Mouse (Mus musculus) lung, postnatal 25 days (tissue): ENCODE results near the gene Lca5.

Source experiments
- DNase-seq: peaks from one replicate; pipeline ENCODE4 v3.0.0; 2022; ENCODE audit warnings: low spot score

Gene Lca5

DNA sequence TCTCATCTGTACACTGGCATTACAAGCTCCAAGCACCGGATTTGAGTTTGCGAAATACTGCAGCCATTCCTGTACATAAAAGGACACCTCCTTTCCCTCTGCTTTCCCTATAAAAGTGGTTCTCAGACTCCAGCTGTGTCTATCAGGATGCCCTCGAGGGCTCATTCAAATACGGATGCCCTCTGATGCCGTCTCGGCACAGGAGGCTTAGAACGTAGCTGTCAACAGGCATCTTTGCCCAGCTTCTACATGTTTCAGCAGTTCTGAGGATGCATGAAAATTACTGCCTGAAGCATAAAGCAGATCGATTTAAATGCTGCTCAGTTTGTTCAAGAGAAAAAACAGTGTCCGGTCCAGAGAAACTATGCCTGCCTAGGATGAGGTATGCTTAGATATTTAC is 51.4 kb downstream of the Lca5 start:
- DNase-seq: no peak

DNA sequence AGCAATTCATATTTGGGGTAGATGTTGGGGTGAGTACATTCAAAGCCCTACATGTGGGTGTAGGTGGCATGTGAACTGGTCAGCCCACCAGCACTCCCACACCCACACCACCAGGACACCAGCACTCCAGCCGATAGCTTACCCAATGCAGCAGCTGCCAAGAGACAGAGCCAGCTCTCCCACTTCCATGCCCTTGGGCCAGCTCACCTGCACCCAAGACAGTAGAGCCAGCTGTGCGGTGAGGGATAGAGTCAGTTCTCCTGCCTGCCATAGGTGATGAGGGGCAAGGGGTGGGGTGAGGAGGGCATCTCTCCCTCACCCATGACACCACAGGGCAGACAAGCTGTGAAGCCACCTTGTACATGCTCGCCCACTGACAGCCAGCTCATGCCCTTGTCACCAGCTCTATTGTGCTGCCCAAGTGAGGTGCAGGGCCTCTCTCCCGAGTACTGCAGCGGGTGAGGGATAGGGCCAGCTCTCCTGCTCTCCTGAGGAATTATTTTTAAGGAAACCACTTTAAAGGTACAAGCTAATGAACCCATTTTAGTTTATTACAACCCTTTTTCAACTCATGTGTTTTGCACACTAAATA is 54.6 kb downstream of the Lca5 start:
- DNase-seq: no peak

DNA sequence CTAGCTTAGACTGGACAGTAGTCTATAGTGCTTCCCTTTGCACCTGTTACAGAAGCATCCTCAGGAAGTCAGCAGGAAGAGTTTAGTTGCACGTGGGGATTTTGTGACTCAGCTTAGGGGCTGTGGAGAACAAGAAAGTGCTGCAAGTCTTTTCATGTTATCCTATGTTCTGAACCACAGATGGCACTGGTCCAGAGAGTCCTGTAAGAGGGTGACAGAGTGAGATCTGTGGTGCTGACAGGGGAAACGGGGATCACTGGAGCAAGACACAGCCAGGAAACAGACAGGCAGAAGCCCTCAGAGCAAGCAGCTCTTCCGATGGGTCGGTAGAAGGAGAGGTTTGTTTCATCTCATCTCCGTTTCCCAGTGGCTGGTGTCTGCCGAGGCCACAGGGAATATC is 55.6 kb downstream of the Lca5 start:
- no peak for DNase-seq

DNA sequence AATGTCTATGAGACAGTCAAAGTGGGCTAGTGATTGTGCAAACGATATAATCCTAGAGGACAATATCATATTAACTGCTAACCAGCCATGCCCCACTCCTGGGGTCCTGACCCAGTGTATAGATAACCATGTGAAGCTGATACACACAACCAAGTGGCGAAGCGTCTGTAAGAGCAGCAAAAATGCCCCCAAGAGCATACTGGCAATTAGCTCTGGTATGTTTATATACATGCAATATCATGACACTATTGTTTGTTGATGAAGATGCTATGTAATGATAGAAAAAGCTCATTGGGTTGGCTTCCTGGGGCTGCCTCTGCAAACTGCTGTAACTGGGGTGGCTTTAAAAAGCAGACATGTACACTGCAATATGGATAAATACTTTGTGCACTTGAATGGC is 57.7 kb downstream of the Lca5 start:
- no peak for DNase-seq

DNA sequence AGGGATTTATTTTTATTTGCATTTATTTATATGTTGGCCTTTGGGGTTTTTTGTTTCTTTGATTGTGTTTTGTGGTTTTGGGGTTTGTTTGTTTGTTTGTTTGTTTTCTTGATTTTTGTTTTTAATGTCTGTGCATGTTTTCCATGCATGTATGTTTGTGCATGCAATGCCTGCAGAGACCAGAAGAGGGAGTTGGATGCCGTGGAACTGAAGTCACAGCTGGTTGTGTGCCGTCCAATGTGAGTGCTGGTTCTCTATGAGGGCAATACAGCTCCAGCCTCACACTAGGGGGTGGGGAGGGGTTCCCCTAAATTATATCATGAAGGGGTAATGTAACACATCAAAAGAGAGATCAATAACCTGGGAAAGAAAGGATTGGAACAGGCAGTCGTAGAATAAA is 58.2 kb downstream of the Lca5 start:
- no peak for DNase-seq

DNA sequence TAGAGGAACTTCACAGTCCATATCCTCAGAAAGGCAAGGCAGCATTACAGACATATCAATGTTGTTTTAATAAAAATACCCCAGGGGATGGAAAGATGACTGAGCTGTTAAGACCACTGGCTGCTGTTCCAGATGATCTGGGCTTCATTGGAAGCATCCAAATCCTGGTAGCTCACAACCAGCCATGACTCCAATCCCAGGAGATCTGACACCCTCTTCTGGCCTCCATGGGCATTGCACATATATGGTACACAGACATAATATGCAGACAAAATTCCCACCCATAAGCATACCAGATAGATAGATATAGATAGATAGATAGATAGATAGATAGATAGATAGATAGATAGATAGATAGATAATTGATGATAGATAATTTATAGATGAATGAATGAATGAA is 59.6 kb downstream of the Lca5 start:
- no peak for DNase-seq

DNA sequence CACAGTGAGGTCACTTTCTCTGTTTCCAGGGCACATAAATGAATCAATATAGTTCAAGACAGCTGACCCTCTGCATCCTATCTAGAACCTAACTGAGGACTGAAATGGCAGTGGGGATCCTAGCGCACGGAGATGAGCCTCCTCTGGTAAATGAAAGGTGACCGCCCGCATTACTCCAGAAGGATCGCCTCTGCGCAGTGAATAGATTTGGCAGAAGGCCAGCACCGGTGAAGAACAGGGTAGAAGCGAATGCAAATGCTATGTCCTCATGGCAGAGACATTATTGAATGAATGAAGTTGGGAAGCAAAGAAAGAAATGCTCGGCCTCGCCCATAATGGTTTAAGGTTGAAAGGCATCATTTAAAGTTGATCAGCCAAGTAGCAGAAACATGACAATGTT is 61.3 kb downstream of the Lca5 start:
- no peak for DNase-seq

DNA sequence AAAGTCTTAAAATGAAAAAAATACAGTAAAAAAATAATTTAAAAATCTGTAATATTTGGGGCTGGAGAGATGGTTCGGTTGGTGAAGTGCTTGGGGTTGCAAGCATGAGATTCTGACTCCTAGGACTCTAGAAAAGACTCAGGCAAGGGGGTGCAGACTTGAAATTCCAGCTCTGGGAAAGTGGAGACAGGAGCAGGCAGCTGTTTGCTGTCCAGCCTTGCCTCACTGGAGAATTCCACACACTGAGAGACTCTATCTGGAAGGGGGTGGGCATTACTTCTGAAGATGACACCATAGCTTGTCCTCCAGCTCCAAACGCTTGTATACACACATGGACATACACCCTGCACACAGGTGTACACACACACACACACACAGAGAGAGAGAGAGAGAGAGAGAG is 63.8 kb downstream of the Lca5 start:
- DNase-seq: no peak

DNA sequence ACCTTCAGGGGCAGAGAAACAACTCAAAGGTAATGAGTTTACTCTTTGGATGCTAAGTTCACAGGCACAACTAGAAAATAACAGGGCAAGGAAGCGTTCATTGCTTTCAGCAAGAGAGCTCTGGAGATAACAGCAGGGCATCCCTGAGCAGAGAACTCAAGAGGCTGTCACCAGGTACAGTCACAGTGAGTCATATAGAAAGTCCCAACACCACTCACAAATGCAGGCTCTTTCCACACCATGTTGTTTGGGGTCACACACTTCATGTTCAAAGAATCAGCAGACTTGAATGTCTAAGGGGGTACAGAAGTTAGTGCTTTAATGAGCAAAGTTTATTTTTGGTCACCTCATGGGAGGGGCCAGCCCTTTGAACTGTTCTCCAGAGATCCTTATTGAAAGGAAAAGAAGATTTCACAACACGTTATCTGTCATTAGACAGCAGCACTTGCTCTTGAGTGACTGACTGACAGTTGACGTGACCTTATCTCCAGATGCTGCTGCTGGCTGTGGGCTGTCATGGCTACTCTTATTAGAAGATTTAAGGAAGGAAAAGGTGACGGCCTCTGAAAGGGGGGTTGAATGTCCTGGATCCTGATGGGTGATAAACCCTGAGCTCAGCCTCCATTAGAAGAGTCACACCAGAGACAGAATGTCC is 65.3 kb downstream of the Lca5 start:
- DNase-seq: no peak

DNA sequence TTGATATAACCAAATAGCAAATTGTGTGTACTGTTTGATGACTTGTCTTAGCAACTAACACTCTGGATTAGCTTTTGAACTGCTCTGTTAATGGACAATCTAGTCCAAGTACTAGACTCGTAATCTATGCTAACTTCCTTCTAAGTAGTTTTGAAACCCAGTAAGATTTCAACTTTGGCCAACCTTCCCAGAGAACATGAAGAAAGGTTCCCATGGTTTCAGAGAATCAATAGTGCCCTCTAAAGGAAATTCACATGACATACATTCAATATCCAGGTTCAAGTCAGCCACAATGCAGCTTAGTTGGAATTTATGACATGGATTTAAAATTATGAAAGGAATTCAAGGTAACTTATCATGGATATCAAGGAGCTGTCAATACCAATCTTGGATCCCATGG is 70.0 kb downstream of the Lca5 start:
- peak; percentile 16 for DNase-seq

DNA sequence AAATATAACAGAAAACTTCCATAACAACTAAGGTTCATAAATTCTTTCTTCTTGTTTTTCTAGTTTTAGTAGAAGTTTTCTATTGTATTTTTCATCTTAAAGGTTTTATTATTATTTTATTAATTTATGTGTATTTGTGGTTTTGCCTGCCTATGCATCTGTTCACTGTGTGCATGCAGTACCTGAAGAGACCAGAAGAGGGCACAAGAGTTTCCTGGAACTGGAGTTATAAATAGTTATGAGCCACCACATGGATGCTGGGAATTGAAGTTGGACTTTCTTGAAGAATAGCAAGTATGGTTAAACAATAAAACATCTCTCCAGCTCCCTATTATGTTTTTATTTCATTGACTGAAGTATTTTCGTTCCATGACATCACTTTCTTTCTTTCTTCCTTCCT is 72.7 kb downstream of the Lca5 start:
- DNase-seq: peak; percentile 27

DNA sequence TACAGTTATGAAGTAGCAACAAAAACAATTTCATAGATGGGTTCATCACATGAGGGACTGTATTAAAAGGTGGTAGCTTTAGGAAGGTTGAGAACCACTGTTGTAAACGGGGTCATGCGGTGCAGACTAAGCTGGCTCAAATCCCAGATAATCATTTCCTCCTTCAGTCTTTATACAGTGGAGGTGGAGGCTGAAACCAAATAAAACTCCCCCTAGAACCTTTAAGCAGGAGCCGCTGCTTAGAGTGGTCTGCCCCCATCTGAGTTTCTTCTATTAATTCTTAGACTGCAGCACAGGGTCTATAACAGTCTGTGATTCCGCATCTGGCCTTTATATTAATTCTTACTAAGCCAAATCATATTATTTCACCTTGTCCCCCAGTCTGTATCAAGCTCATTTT is 85.1 kb downstream of the Lca5 start:
- DNase-seq: no peak

DNA sequence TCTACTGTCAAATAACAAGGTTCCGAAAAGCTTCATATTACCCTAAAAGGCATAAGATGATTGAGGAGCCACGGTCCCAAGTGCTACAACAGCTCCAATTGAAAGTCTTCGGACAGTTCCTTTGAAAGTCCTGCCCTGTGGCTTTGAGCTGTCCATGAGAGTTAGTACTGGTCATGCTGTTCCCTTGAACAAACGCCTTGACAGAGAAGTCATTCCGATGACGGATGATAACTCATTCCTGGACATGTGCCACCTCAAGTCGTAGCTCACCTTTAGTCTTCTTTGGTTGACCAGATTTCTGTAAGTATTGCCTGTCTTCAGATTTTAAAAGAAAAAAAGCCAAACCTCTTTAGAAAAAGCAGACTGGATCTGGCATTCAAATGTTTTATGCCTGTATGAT is 87.6 kb downstream of the Lca5 start:
- no peak for DNase-seq

DNA sequence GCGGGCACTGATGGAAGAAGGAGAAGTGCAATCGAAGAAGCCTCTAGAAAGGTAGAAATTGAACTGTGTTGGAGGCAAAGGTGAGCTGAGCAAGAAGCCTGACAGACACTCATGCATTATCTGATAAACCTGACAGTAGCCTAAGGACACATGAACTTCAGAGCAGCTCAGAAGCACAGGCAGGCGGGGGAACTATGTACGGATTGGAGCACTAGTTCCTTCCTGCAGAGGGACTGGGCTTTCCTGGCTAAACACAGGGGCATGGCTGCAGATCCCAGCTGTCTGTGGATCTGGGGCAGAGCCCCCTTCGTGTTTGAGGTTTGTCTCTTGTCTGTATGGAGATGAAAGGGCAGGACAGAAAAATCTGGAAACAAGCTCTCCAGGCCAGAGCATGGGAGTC is 89.8 kb downstream of the Lca5 start:
- DNase-seq: no peak

DNA sequence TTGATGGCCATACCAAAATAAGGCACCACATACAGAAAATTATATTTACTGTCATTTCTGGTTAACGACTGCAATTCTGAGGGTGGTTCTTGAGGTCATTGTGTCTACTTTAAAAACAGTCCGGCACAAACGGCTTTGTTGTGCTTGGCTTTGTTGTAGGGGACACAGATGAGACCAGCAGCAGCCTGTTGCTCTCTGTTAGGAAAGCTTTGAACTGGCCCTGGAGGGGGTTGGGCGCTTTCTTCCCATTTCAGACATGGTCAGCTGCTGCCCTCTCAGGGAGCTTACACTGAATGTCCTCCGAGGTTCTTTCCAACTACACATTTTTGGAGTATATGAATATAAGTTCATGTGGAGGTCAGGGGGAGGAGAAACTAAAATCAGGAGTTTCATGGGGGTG is 90.3 kb downstream of the Lca5 start:
- peak; percentile 7 for DNase-seq

DNA sequence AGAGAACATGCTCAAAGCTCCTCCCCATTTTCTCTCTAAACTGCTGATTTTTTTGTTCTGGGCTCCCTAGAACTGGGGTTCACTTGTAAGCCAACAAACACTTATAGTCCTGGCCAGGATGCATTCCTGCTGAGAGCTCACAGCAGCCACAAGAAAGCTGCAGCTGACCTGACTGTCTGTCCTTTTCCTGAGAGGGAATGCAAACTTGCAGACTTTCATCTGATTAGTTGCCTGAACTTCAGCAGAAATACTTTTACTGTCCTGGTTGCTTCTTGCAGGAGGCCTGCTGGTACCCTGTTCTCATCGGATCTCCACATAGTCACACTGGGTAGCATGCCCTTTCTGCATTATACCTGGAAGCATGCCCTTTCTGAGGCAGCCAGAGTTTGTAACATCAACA is 91.0 kb downstream of the Lca5 start:
- DNase-seq: no peak

DNA sequence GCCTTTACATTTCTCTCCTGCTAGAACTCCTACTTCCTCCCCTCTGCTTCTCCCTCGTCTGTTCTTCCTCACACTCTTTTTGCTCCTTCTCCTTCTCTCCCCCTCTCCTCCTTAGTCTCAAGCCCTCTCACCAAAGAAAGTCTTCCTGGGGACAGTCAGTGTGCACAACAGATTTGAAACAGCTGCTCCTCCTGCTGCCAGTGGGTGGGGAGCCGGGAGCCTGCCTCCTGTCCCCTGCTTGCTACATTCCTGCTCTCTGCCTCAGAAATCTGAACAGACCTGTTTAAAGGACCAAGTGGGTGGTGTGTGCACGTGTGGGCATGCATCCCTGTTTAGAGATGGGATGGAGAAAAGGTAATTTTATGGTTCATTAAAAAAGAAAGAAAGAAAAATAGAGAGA is 91.4 kb downstream of the Lca5 start:
- no peak for DNase-seq

DNA sequence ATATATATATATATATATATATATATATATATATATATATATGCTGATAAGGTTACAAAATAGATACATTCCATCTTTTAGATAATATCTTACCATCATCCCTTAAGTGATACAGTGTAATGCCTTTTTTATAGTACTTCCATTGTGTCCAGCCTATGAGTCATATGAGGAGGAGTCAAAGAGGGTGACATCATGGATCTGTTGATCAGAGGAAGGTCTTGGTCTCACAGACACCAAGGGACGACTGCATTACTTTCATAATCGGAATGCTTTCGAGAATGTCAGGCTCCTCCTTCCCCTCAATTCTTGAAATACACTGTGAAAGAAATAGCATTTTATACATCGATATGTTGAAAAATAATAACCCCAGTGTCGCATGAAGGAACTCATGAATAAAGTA is 93.4 kb downstream of the Lca5 start:
- no peak for DNase-seq

DNA sequence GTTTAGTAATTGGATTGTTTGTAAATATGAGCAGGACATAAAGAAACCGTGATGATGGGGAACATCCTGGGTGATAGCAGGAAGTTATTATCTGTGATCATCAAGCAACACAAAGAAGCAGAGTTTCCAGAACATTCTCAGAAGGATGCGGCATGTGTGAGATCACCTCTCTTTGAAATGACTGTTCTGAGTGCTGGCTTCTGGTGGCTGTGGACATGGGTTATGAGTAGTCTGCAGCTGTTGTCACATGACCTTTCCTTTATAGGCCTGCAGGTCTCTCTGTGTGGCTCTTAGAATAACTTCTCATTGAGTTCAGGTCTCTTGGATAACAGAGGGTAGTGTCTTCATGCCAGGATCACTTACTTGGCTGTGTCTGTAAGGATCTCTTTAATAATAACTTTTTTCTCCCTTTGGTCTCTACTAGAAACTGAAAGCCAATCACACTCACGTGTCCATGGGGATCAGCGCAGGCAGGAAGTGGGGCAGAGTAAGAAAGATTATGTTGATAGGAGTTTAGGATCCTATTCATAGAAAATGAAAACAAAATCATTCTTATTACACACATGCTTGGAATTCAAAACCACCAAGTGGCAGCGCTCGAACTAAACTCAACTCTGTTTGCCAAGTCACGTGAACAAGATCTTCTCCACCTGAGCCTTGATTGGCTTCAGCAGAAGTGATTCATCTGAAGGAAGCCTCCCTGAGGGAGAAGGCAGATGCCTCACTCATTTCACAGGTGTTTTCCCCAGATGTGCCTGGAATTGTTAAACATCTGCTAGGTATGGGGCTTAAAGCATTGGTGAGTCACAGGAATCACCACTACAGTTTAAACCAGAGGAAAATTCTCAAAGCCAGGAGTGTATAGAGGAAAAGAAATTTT is 98.2 kb downstream of the Lca5 start:
- DNase-seq: no peak
